Mouse (Mus musculus): ENCODE data around the gene Slc15a5. TPM values are rescaled to one million over a fixed set of nuclear protein-coding genes. Genes with fewer than 3 reads are reported as not detected.
A peak's percentile ranks its signal among the peaks of the same experiment; 100 is the strongest.

Slc15a5 gene
- polyA plus RNA-seq, 1 experiment from 2014 or later, result not detected

DNA sequence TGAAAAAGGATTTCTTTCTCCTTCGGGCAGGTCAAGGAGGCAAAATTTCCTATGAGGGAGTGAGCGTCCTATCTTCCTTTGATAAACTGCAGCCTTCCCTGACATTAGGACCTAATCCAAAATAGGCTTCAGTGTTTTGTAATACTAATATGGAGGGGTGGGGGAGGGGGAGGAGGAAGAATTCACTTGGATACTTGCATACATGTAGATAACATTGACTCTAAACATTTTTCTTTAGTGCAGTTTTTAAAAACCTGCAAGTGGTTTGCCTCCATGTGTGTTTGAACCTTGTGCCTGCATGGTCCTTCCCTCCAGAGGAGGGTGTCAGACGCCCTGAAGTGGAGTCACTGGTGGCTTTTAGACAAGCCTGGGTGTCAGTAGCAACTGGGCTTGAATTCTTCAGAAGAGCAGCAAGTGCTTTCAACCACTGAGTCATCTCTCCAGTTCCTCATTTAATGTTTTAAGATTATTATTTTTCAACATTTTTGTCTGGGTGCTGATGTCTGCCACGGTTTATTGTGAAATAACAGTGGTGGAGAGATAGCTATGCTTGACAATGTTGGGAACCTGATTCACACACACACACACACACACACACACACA, 8.1 kb downstream of the Slc15a5 start:
- Histone ChIP-seq H3K4me2 (replicated peaks; ENCODE audit: low read depth) (no peak overlapping the region), H3K4me1 (replicated peaks; ENCODE audit: control insufficient read depth, insufficient read depth) (no peaks in the 10 kb centered on the region), H3K9ac (ENCODE audit: low read length) (no peak overlapping the region), H3K27ac (replicated peaks) (no peak overlapping the region), H3K4me3 (ENCODE audit: low read depth, low read length) (no peak overlapping the region), H3K36me3 (ENCODE audit: control insufficient read depth, insufficient read depth, low read length) (no peaks in the 10 kb centered on the region), H3K27me3 (ENCODE audit: control insufficient read depth, insufficient read depth, low read length) (no peaks in the 10 kb centered on the region), H3K9me3 (ENCODE audit: control insufficient read depth, low read length) (no peaks in the 10 kb centered on the region)
- WGBS, result 64% methylated on average over 4 of the region's 4 CpGs
- ATAC-seq (ENCODE audit: low FRiP score, low TSS enrichment) (no peak), DNase-seq (ENCODE audit: low spot score) (no peak)
- TF ChIP-seq CTCF (IDR thresholded peaks at IDR 0.05; ENCODE audit: low read depth), result no peak

DNA sequence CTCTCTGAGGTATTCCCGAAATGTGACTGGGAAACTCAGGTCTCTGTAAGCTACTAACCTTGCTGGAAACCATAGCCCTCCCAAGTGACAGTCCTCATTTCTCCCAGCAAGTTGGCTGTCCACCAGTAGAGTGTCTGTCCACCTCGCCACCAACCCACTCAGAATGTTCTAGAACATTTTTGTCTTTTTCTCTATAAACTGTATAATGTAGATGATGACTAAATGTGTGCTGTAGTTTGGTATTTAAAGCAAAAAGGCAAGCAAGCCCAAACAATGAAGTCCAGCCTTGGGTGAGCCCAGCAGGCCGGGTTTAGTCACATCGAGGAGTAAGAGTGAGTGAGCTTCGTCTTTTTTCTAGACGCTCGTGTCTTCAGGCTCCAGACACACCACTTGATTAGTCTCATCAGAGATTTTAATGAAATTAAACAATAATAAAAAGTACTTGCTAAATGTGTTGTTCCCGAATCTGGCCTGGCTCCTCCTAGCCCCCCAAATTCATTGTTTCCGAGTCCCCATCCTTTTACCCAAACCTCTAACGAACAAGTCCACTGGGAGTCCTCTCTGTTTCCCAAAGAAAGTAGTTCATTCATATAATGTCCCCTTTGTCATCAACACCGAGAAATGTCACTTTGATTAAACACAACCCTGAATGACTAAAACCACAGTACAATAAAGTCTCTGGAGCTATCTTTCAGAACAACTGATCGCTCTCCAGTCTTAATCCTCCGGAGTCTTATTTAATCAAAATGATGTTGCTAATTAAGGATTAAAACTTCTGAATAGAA, 8.8 kb downstream of the Slc15a5 start:
- Histone ChIP-seq H3K36me3 (ENCODE audit: control insufficient read depth, insufficient read depth, low read length) (no peaks in the 10 kb centered on the region), H3K27ac (replicated peaks) (no peak overlapping the region), H3K4me3 (ENCODE audit: low read depth, low read length) (no peak overlapping the region), H3K9ac (ENCODE audit: low read length) (no peak overlapping the region), H3K27me3 (ENCODE audit: control insufficient read depth, insufficient read depth, low read length) (no peaks in the 10 kb centered on the region), H3K4me1 (replicated peaks; ENCODE audit: control insufficient read depth, insufficient read depth) (no peaks in the 10 kb centered on the region), H3K4me2 (replicated peaks; ENCODE audit: low read depth) (no peak overlapping the region), H3K9me3 (ENCODE audit: control insufficient read depth, low read length) (no peaks in the 10 kb centered on the region)
- TF ChIP-seq CTCF (IDR thresholded peaks at IDR 0.05; ENCODE audit: low read depth) (no peak), EP300 (optimal IDR thresholded peaks at IDR 0.05) (no peak)
- DNase-seq (ENCODE audit: low spot score) (no peak), ATAC-seq (ENCODE audit: low FRiP score, low TSS enrichment) (no peak)
- 80% methylated on average over 13 of the region's 13 CpGs for WGBS

DNA sequence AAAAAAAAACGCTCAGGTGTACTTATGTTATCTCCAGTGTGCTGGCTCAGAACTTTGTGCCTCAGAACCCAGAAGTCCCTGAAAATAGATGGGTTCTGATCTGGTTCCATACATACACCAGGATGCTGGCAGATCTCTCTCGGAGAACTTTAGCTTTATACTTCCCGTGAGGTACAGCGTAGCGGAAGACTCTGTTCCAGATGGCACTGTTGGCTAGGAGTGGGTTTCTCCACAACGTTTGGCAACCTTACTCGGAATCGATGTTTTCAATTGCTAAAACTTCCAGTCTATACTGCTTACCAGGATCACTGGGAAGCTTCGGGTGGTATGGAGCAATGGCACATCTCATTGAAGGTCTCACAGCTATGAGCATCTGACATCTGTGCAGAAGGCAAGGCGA, 9.8 kb downstream of the Slc15a5 start:
- no peak overlapping the region for H3K4me3 ChIP-seq (ENCODE audit: low read depth, low read length)
- WGBS, result 92% methylated on average over 10 of the region's 10 CpGs
- H3K4me1 ChIP-seq (replicated peaks; ENCODE audit: control insufficient read depth, insufficient read depth), result no peaks in the 10 kb centered on the region
- no peaks in the 10 kb centered on the region for H3K36me3 ChIP-seq (ENCODE audit: control insufficient read depth, insufficient read depth, low read length)
- no peak overlapping the region for H3K9ac ChIP-seq (ENCODE audit: low read length)
- no peak overlapping the region for H3K27ac ChIP-seq (replicated peaks)
- H3K27me3 ChIP-seq (ENCODE audit: control insufficient read depth, insufficient read depth, low read length), result no peaks in the 10 kb centered on the region
- ATAC-seq (ENCODE audit: low FRiP score, low TSS enrichment) (no peak), DNase-seq (ENCODE audit: low spot score) (no peak)
- no peaks in the 10 kb centered on the region for H3K9me3 ChIP-seq (ENCODE audit: control insufficient read depth, low read length)
- H3K4me2 ChIP-seq (replicated peaks; ENCODE audit: low read depth), result no peak overlapping the region
- TF ChIP-seq CTCF (IDR thresholded peaks at IDR 0.05; ENCODE audit: low read depth), result no peak
- TF ChIP-seq EP300 (optimal IDR thresholded peaks at IDR 0.05), result no peak

DNA sequence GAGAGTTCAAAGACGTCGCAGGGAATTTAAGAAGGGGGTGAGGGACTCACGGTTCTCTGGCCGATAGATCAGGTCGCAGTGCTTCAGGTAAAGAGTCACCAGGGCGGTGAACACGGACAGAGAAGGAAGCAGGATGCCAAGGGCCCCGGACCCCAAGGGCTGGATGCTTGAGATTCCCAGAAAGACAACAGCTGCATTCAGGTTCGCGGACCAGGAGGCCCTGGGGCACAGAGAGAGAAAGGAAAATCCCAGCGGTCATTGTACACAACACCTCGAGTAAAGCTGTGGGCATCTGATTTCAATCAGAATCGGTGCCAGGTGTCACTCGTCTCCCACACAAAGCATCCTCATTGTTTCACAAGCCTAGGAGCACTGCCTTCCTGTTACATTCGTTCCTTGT, 24.1 kb downstream of the Slc15a5 start:
- ATAC-seq (ENCODE audit: low FRiP score, low TSS enrichment) (no peak), DNase-seq (ENCODE audit: low spot score) (no peak)
- WGBS, result 32% methylated on average over 15 of the region's 15 CpGs
- no peak overlapping the region for H3K27ac ChIP-seq (replicated peaks)
- H3K4me2 ChIP-seq (replicated peaks; ENCODE audit: low read depth), result no peak overlapping the region
- no peaks in the 10 kb centered on the region for H3K27me3 ChIP-seq (ENCODE audit: control insufficient read depth, insufficient read depth, low read length)
- no peaks in the 10 kb centered on the region for H3K9me3 ChIP-seq (ENCODE audit: control insufficient read depth, low read length)
- H3K36me3 ChIP-seq (ENCODE audit: control insufficient read depth, insufficient read depth, low read length), result no peaks in the 10 kb centered on the region
- H3K4me3 ChIP-seq (ENCODE audit: low read depth, low read length), result no peak overlapping the region
- no peak overlapping the region for H3K9ac ChIP-seq (ENCODE audit: low read length)
- TF ChIP-seq EP300 (optimal IDR thresholded peaks at IDR 0.05) (no peak), CTCF (IDR thresholded peaks at IDR 0.05; ENCODE audit: low read depth) (no peak)
- H3K4me1 ChIP-seq (replicated peaks; ENCODE audit: control insufficient read depth, insufficient read depth), result no peaks in the 10 kb centered on the region

DNA sequence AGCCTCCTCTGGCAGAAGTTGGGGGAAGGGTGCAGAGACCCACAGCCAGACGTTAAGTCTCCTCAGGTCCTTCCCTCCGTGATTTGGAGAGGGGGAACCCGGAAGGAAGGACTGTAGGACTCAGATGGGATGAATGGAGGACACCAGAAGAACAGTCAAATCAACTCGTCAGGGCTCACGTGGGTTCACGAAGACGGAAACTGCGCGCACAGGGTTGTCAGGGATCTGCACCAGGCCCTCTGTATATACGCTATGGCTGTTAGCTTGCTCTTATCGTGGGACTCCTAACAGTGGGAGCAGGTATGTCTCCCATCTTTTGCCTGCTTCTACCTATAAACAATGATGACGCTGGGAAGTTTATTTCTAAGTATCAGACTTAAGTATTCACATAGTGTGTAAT, 24.8 kb downstream of the Slc15a5 start:
- Histone ChIP-seq H3K4me1 (replicated peaks; ENCODE audit: control insufficient read depth, insufficient read depth) (no peaks in the 10 kb centered on the region), H3K36me3 (ENCODE audit: control insufficient read depth, insufficient read depth, low read length) (no peaks in the 10 kb centered on the region), H3K27ac (replicated peaks) (no peak overlapping the region), H3K9ac (ENCODE audit: low read length) (no peak overlapping the region), H3K27me3 (ENCODE audit: control insufficient read depth, insufficient read depth, low read length) (no peaks in the 10 kb centered on the region), H3K9me3 (ENCODE audit: control insufficient read depth, low read length) (no peaks in the 10 kb centered on the region), H3K4me2 (replicated peaks; ENCODE audit: low read depth) (no peak overlapping the region), H3K4me3 (ENCODE audit: low read depth, low read length) (no peak overlapping the region)
- ATAC-seq (ENCODE audit: low FRiP score, low TSS enrichment) (no peak), DNase-seq (ENCODE audit: low spot score) (no peak)
- no peak for TF ChIP-seq CTCF (IDR thresholded peaks at IDR 0.05; ENCODE audit: low read depth)
- TF ChIP-seq EP300 (optimal IDR thresholded peaks at IDR 0.05), result no peak
- WGBS, result 79% methylated on average over 12 of the region's 12 CpGs

DNA sequence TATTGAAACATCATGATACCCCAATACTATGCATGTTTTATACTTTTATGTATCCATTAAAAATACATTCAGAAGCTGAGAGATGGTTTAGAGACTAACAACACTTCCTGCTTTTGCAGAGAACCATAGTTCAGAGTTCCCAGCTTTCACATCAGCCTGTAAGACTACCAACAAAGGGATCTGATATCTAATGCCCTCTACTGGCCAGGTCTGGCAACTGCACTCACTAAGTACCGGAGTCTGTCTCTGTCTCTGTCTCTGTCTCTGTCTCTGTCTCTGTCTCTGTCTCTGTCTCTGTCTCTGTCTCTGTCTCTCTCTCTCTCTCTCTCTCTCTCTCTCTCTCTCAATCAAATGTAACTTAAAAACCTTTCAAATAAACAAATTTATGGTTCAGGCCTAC, 25.6 kb downstream of the Slc15a5 start:
- H3K4me2 ChIP-seq (replicated peaks; ENCODE audit: low read depth), result no peak overlapping the region
- H3K4me1 ChIP-seq (replicated peaks; ENCODE audit: control insufficient read depth, insufficient read depth), result no peaks in the 10 kb centered on the region
- H3K9ac ChIP-seq (ENCODE audit: low read length), result no peak overlapping the region
- DNase-seq (ENCODE audit: low spot score), result no peak
- no peaks in the 10 kb centered on the region for H3K36me3 ChIP-seq (ENCODE audit: control insufficient read depth, insufficient read depth, low read length)
- TF ChIP-seq CTCF (IDR thresholded peaks at IDR 0.05; ENCODE audit: low read depth), result peak; percentile 69
- no peak for TF ChIP-seq EP300 (optimal IDR thresholded peaks at IDR 0.05)
- no peak overlapping the region for H3K27ac ChIP-seq (replicated peaks)
- H3K9me3 ChIP-seq (ENCODE audit: control insufficient read depth, low read length), result no peaks in the 10 kb centered on the region
- H3K27me3 ChIP-seq (ENCODE audit: control insufficient read depth, insufficient read depth, low read length), result no peaks in the 10 kb centered on the region
- ATAC-seq (ENCODE audit: low FRiP score, low TSS enrichment), result no peak
- 75% methylated on average over 1 of the region's 1 CpGs for WGBS
- no peak overlapping the region for H3K4me3 ChIP-seq (ENCODE audit: low read depth, low read length)

All from stomach, postnatal 0 days (tissue).